20 mouse cellular contexts compared by ENCODE assay signal in the genomic region with DNA sequence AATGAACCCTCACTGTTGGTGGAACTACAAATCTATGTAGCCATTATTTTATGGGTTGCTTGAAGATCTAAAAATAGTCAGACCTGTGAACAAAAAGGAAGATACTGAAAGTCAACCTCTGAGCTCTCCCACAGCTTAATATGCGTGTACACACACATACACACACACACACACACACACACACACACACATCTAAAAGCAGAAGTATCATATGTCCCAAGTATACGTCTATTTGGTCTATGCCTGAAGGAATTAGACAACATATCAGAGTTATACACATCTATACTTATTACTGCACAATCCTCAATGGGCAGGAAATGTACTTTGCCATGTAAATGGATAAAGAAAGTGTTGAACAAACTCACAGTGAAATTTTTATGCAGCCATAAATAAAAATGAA. TPM values are rescaled to one million over a fixed set of nuclear protein-coding genes. Genes with fewer than 3 reads are reported as not detected.
DNase-seq lines count a peak whose midpoint lies in the region; TF ChIP-seq lines count a peak whose summit lies in the region.
"Had no signal": no experiment of that assay in that cellular context is flagged by ENCODE, and none has a peak within 500 bp of the region (broad histone marks: within the 10 kb centered on the region; RNA-seq: fewer than 3 reads in every experiment).

No protein-coding gene starts in this region.

- TF ChIP-seq POLR2A in MEL (IDR thresholded peaks at IDR 0.05; ENCODE audit: control insufficient read depth in 1 of 2, insufficient read depth in 1 of 2, low read depth in 1 of 2, low read length in 2 of 2, poor library complexity in 1 of 2): no peak

- DNase-seq in 416B (ENCODE audit: low read depth) (peak; percentile 7), MEL (ENCODE audit: low read depth, low spot score) (peak; percentile 75)
- no peak for DNase-seq in lung, postnatal 14 days
- DNase-seq in B cell, adult 2 months: no peak
- DNase-seq: adrenal gland, adult 2 months; adrenal gland, adult 8-10 months; adrenal gland, postnatal 10 days; adrenal gland, postnatal 14 days; adrenal gland, postnatal 25 days; adrenal gland, postnatal 36 days; cerebellum, adult 11 months; cerebellum, adult 11-12 months; cerebellum, adult 18-20 months; cerebellum, adult 2 months; cerebellum, adult 8-10 months; cerebellum, adult 9-10 months had no signal

- H3K4me3 ChIP-seq in MEL (ENCODE audit: control insufficient read depth in 1 of 2, insufficient read depth in 1 of 2, low read depth in 2 of 2, low read length in 2 of 2): no peak overlapping the region

- no peaks in the 10 kb centered on the region for H3K27me3 ChIP-seq in MEL (ENCODE audit: control insufficient read depth in 1 of 2, insufficient read depth in 2 of 2, low read length in 2 of 2)
- H3K27me3 ChIP-seq: CH12.LX had no signal

- H3K9ac ChIP-seq in MEL (ENCODE audit: control insufficient read depth, low read depth, low read length, poor library complexity, severe bottlenecking): no peak overlapping the region

- H3K36me3 ChIP-seq in MEL (ENCODE audit: control insufficient read depth in 1 of 2, insufficient read depth in 2 of 2, low read length in 2 of 2): peaks cover 0 to 9% of the 10 kb centered on the region in 2 experiments; a peak in 2 of 4 replicates
- H3K36me3 ChIP-seq: G1E had no signal

- peak; percentile 61 to 81 for TF ChIP-seq EP300 in MEL (IDR thresholded peaks at IDR 0.05; ENCODE audit: low read depth in 1 of 2, low read length in 2 of 2)

- H3K4me1 ChIP-seq in MEL (ENCODE audit: control insufficient read depth in 1 of 2, insufficient read depth in 2 of 2, low read length in 2 of 2): peaks cover 0 to 8% of the 10 kb centered on the region in 2 experiments; a peak in 3 of 4 replicates

- no peak for TF ChIP-seq CTCF in MEL (IDR thresholded peaks at IDR 0.05 in 2 of 3, conservative IDR thresholded peaks at IDR 0.05 in 1 of 3; ENCODE audit: control insufficient read depth in 1 of 3, insufficient read depth in 1 of 3, low read depth in 2 of 3, low read length in 3 of 3, poor library complexity in 1 of 3, severe bottlenecking in 1 of 3)

- no peaks in the 10 kb centered on the region for H3K79me2 ChIP-seq in MEL (ENCODE audit: control insufficient read depth, insufficient read depth, low read length, poor library complexity)

- H3K27ac ChIP-seq in MEL (ENCODE audit: control insufficient read depth, low read depth, low read length): no peak overlapping the region

- no peaks in the 10 kb centered on the region for H3K9me3 ChIP-seq in MEL (replicated peaks; ENCODE audit: insufficient read depth, low read length)
- H3K9me3 ChIP-seq: G1E had no signal

- no peak for TF ChIP-seq RAD21 in MEL (IDR thresholded peaks at IDR 0.05; ENCODE audit: low read depth, low read length)

TF ChIP-seq in MEL, 35 proteins besides CTCF, POLR2A, EP300 and RAD21:
- TF ChIP-seq ETS1 (IDR thresholded peaks at IDR 0.05; ENCODE audit: low read depth, low read length): peak; percentile 51
- TF ChIP-seq GABPA (IDR thresholded peaks at IDR 0.05; ENCODE audit: low read depth, low read length): no peak
- no peak for TF ChIP-seq POLR2AphosphoS2 (IDR thresholded peaks at IDR 0.05; ENCODE audit: low read length)
- TF ChIP-seq GATA1 (IDR thresholded peaks at IDR 0.05; ENCODE audit: low read depth, low read length): peak; percentile 48; the same call in 1 of the 2 replicates
- peak; percentile 26; the same call in 1 of the 2 replicates for TF ChIP-seq RCOR1 (IDR thresholded peaks at IDR 0.05; ENCODE audit: low read depth, low read length)
- peak; percentile 42; the same call in 1 of the 2 replicates for TF ChIP-seq TAL1 (IDR thresholded peaks at IDR 0.05; ENCODE audit: low read length)
- no peak for TF ChIP-seq BHLHE40 (IDR thresholded peaks at IDR 0.05; ENCODE audit: borderline replicate concordance, low read depth, low read length)
- TF ChIP-seq SIN3A (IDR thresholded peaks at IDR 0.05; ENCODE audit: low read length): 0 out of 2 replicates have a peak, but pooled peaks have one; percentile 21
- TF ChIP-seq MYB (IDR thresholded peaks at IDR 0.05; ENCODE audit: low read depth, low read length): no peak
- peak; percentile 29; the same call in 1 of the 2 replicates for TF ChIP-seq TCF12 (IDR thresholded peaks at IDR 0.05; ENCODE audit: low read depth, low read length)
- no peak for TF ChIP-seq TBP (IDR thresholded peaks at IDR 0.05; ENCODE audit: low read depth, low read length)
TF ChIP-seq in MEL: peak in this region for 6.

RNA-seq across cellular contexts. Expression of a gene that starts 47.8 kb away (rescaled TPM):
- 2.1 and 2.2 TPM in 2 replicates for total RNA-seq in MEL (2012; rRNA removed)
- polyA plus RNA-seq in MEL (2012; ENCODE audit: insufficient read depth in 1 of 2, insufficient read length in 2 of 2, low read depth in 1 of 2, low replicate concordance in 2 of 2, missing spikeins in 1 of 2): 1 to 10 TPM in 1 of 2 experiments, not detected in 1; 2.8 TPM
- total RNA-seq: CH12.LX had no signal
- polyA plus RNA-seq: activated CD4-positive, CD25-positive, alpha-beta regulatory T cell, adult 4 months; CD4-positive, CD25-positive, alpha-beta regulatory T cell, adult 4 months had no signal

Comparison
In these comparisons a context has a peak if more than half of its experiments do, and no peak if none do; other contexts are left out.
1. DNase-seq: peak in 416B (single experiment) and MEL (single experiment); none in lung, postnatal 14 days (single experiment) and B cell, adult 2 months (0 of 2).